Comparison of ENCODE assay signal across 10 mouse cellular contexts in the genomic region with DNA sequence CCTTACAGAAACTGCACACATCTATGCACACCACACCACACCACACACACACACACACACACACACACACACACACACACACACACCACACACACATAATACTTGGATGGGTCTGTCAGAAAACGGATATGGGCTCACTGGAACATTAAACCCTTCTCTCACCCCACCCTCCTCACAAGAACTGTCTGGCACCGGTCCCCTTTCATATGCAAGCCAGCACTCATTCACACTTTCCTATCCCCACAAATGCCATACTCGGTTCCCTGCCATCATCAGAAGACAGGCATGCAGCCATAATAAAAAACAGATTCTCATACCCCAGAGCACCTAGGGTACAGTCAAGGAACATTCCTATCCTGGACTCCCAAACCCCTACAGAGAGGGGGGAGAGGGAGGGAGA. TPM values are rescaled to one million over a fixed set of nuclear protein-coding genes. Genes with fewer than 3 reads are reported as not detected.
DNase-seq lines count a peak whose midpoint lies in the region; ATAC-seq lines count a peak whose summit lies in the region.
"Had no signal": no experiment of that assay in that cellular context is flagged by ENCODE, and none has a peak within 500 bp of the region (broad histone marks: within the 10 kb centered on the region; RNA-seq: fewer than 3 reads in every experiment).

No protein-coding gene starts in this region.

- no peak overlapping the region for H3K27ac ChIP-seq in hindbrain, embryonic 12.5 days
- no peak overlapping the region for H3K27ac ChIP-seq in midbrain, embryonic 11.5 days (ENCODE audit: low read depth, low read length)
- H3K27ac ChIP-seq: heart, adult 2 months; macrophage had no signal

- peak; percentile 63 for DNase-seq in brain, adult 2 months (ENCODE audit: low read depth, low spot score)
- peak; percentile 82 for DNase-seq in midbrain, embryonic 11.5 days (ENCODE audit: low spot score, missing footprints)
- DNase-seq in adrenal gland, adult 18-20 months (ENCODE audit: low spot score in 2 of 2) = no peak
- no peak for DNase-seq in adrenal gland, postnatal 25 days
- DNase-seq in spleen, adult 18-20 months = no peak

- peaks cover 39% of the 10 kb centered on the region for H3K27me3 ChIP-seq in erythroblast, embryonic 14.5 days (ENCODE audit: control insufficient read depth)
- no peaks in the 10 kb centered on the region for H3K27me3 ChIP-seq in hindbrain, embryonic 12.5 days
- H3K27me3 ChIP-seq in midbrain, embryonic 11.5 days (ENCODE audit: control insufficient read depth, insufficient read depth, low read length) = no peaks in the 10 kb centered on the region; the same call in 1 of the 2 replicates

- ATAC-seq in erythroblast, adult 5-6 weeks (replicated peaks; ENCODE audit: low FRiP score, poor library complexity, severe bottlenecking) = no peak
- ATAC-seq in hindbrain, embryonic 12.5 days (ENCODE audit: low FRiP score) = no peak
- ATAC-seq in midbrain, embryonic 11.5 days (ENCODE audit: low FRiP score) = no peak

- peaks cover 34% of the 10 kb centered on the region for H3K4me1 ChIP-seq in erythroblast, embryonic 14.5 days (ENCODE audit: control insufficient read depth)
- peaks cover 19% of the 10 kb centered on the region for H3K4me1 ChIP-seq in hindbrain, embryonic 12.5 days
- 0 out of 2 replicates have a peak, but pooled peaks cover 4% of the 10 kb centered on the region for H3K4me1 ChIP-seq in midbrain, embryonic 11.5 days (ENCODE audit: control insufficient read depth, insufficient read depth, low read length)

- WGBS in hindbrain, embryonic 12.5 days = 39% methylated on average over 3 of the region's 3 CpGs
- WGBS in midbrain, embryonic 11.5 days = 47% methylated on average over 3 of the region's 3 CpGs

- H3K4me2 ChIP-seq in hindbrain, embryonic 12.5 days (replicated peaks) = peak overlapping the region; percentile 76
- peak overlapping the region; percentile 63; the same call in 1 of the 2 replicates for H3K4me2 ChIP-seq in midbrain, embryonic 11.5 days

- H3K36me3 ChIP-seq in erythroblast, embryonic 14.5 days (ENCODE audit: control insufficient read depth) = peaks cover 16% of the 10 kb centered on the region
- H3K36me3 ChIP-seq in hindbrain, embryonic 12.5 days = peaks cover 19% of the 10 kb centered on the region
- H3K36me3 ChIP-seq in midbrain, embryonic 11.5 days (ENCODE audit: control insufficient read depth, insufficient read depth, low read length) = no peaks in the 10 kb centered on the region

- H3K9ac ChIP-seq in hindbrain, embryonic 12.5 days = peak overlapping the region; percentile 90
- no peak overlapping the region for H3K9ac ChIP-seq in midbrain, embryonic 11.5 days (ENCODE audit: low read length)

- H3K4me3 ChIP-seq in erythroblast, embryonic 14.5 days (replicated peaks) = peak overlapping the region; percentile 69
- H3K4me3 ChIP-seq in hindbrain, embryonic 12.5 days = peak overlapping the region; percentile 82
- no peak overlapping the region for H3K4me3 ChIP-seq in midbrain, embryonic 11.5 days (ENCODE audit: low read depth, low read length)

- no peaks in the 10 kb centered on the region for H3K9me3 ChIP-seq in erythroblast, embryonic 14.5 days (ENCODE audit: control insufficient read depth, low read length)
- H3K9me3 ChIP-seq in hindbrain, embryonic 12.5 days (replicated peaks) = no peaks in the 10 kb centered on the region
- H3K9me3 ChIP-seq in midbrain, embryonic 11.5 days (ENCODE audit: control insufficient read depth, low read length) = no peaks in the 10 kb centered on the region

RNA-seq across cellular contexts. Expression of gene Carmil3, which starts 1.7 kb away (rescaled TPM):
- 0.03 TPM in 1 of 2 replicates, not detected in the other for polyA plus RNA-seq in erythroblast, embryonic 14.5 days (2012)
- total RNA-seq in erythroblast, adult 5-6 weeks (2015; ENCODE audit: low replicate concordance) = not detected in 2 replicates
- total RNA-seq in erythroblast, adult 5-6 weeks (2017; ENCODE audit: low replicate concordance) = not detected in 2 replicates
- polyA plus RNA-seq in hindbrain, embryonic 12.5 days (2016; fragmentation: Nextera tagmentation; extraction: Ambion mirVana) = 17.0 and 18.0 TPM in 2 replicates
- 8.6 and 9.7 TPM in 2 replicates for polyA plus RNA-seq in midbrain, embryonic 11.5 days (2014; fragmentation: Nextera tagmentation; extraction: Ambion mirVana)
- 1 to 10 TPM; 4.8 to 5.4 TPM for total RNA-seq in adrenal gland, adult 18-20 months (2021)
- 7.3 and 9.6 TPM in 2 replicates for total RNA-seq in adrenal gland, postnatal 25 days (2021)

RNA-seq across cellular contexts. Expression of gene Dhrs4, which starts 13.5 kb away (rescaled TPM):
- polyA plus RNA-seq in erythroblast, embryonic 14.5 days (2012) = 9.0 and 11.6 TPM in 2 replicates
- 12.7 and 16.9 TPM in 2 replicates for total RNA-seq in erythroblast, adult 5-6 weeks (2015; ENCODE audit: low replicate concordance)
- 9.8 and 19.1 TPM in 2 replicates for total RNA-seq in erythroblast, adult 5-6 weeks (2017; ENCODE audit: low replicate concordance)
- 42.7 and 44.5 TPM in 2 replicates for polyA plus RNA-seq in hindbrain, embryonic 12.5 days (2016; fragmentation: Nextera tagmentation; extraction: Ambion mirVana)
- 33.9 and 34.8 TPM in 2 replicates for polyA plus RNA-seq in midbrain, embryonic 11.5 days (2014; fragmentation: Nextera tagmentation; extraction: Ambion mirVana)
- 100 to 1,000 TPM in 1 of 2 experiments, 10 to 100 TPM in 1; 79.4 to 114 TPM for total RNA-seq in adrenal gland, adult 18-20 months (2021)
- total RNA-seq in adrenal gland, postnatal 25 days (2021) = 83.7 and 89.8 TPM in 2 replicates

RNA-seq across cellular contexts. Expression of gene Cpne6, which starts 18.1 kb away (rescaled TPM):
- polyA plus RNA-seq in erythroblast, embryonic 14.5 days (2012) = not detected in 2 replicates
- total RNA-seq in erythroblast, adult 5-6 weeks (2015; ENCODE audit: low replicate concordance) = not detected in 2 replicates
- total RNA-seq in erythroblast, adult 5-6 weeks (2017; ENCODE audit: low replicate concordance) = not detected in 2 replicates
- polyA plus RNA-seq in hindbrain, embryonic 12.5 days (2016; fragmentation: Nextera tagmentation; extraction: Ambion mirVana) = 0.83 and 1.4 TPM in 2 replicates
- 0.23 and 0.26 TPM in 2 replicates for polyA plus RNA-seq in midbrain, embryonic 11.5 days (2014; fragmentation: Nextera tagmentation; extraction: Ambion mirVana)
- total RNA-seq in adrenal gland, adult 18-20 months (2021) = under 1 TPM in 1 of 2 experiments, not detected in 1; 0.13 TPM
- total RNA-seq in adrenal gland, postnatal 25 days (2021) = 0.12 TPM in 1 of 2 replicates, not detected in the other
- total RNA-seq: heart, adult 2 months had no signal
- polyA plus RNA-seq: macrophage had no signal

RNA-seq across cellular contexts. Expression of gene Nrl, which starts 32.7 kb away (rescaled TPM):
- 0.01 TPM in 1 of 2 replicates, not detected in the other for polyA plus RNA-seq in erythroblast, embryonic 14.5 days (2012)
- total RNA-seq in erythroblast, adult 5-6 weeks (2015; ENCODE audit: low replicate concordance) = 0.19 and 0.42 TPM in 2 replicates
- total RNA-seq in erythroblast, adult 5-6 weeks (2017; ENCODE audit: low replicate concordance) = 0.42 TPM in 1 of 2 replicates, not detected in the other
- polyA plus RNA-seq in hindbrain, embryonic 12.5 days (2016; fragmentation: Nextera tagmentation; extraction: Ambion mirVana) = not detected in 2 replicates
- not detected in 2 replicates for polyA plus RNA-seq in midbrain, embryonic 11.5 days (2014; fragmentation: Nextera tagmentation; extraction: Ambion mirVana)
- not detected for total RNA-seq in adrenal gland, adult 18-20 months (2021)
- total RNA-seq in adrenal gland, postnatal 25 days (2021) = not detected in 2 replicates
- total RNA-seq: heart, adult 2 months had no signal
- polyA plus RNA-seq: heart, adult 2 months; macrophage had no signal

RNA-seq across cellular contexts. Expression of gene Pck2, which starts 48.0 kb away (rescaled TPM):
- polyA plus RNA-seq in erythroblast, embryonic 14.5 days (2012) = 6.1 and 9.3 TPM in 2 replicates
- 20.4 and 28.6 TPM in 2 replicates for total RNA-seq in erythroblast, adult 5-6 weeks (2015; ENCODE audit: low replicate concordance)
- total RNA-seq in erythroblast, adult 5-6 weeks (2017; ENCODE audit: low replicate concordance) = 60.3 and 66.5 TPM in 2 replicates
- polyA plus RNA-seq in hindbrain, embryonic 12.5 days (2016; fragmentation: Nextera tagmentation; extraction: Ambion mirVana) = 22.3 and 23.6 TPM in 2 replicates
- polyA plus RNA-seq in midbrain, embryonic 11.5 days (2014; fragmentation: Nextera tagmentation; extraction: Ambion mirVana) = 10.0 and 10.7 TPM in 2 replicates
- 10 to 100 TPM; 21.6 to 31.7 TPM for total RNA-seq in adrenal gland, adult 18-20 months (2021)
- total RNA-seq in adrenal gland, postnatal 25 days (2021) = 33.9 and 46.2 TPM in 2 replicates

Comparison
In these comparisons a context has a peak if more than half of its experiments do, and no peak if none do; other contexts are left out.
1. DNase-seq: peak in brain, adult 2 months (single experiment) and midbrain, embryonic 11.5 days (single experiment); none in adrenal gland, adult 18-20 months (0 of 2), adrenal gland, postnatal 25 days (single experiment) and spleen, adult 18-20 months (0 of 2).